Mouse (Mus musculus) intestine, postnatal 0 days (tissue): ENCODE measurements around the gene B4galt5. TPM values are rescaled to one million over a fixed set of nuclear protein-coding genes. Genes with fewer than 3 reads are reported as not detected.

Source experiments
- ATAC-seq: fragments of 200-750 bp; cut with Nextera tagmentation; 2 replicates; pipeline ENCODE4 v1.8.0; 2017; ENCODE audit warnings: mild to moderate bottlenecking, moderate TSS enrichment, moderate library complexity
- H3K27ac ChIP-seq: fragments of 300-500 bp; sonication (generic); 2 replicates; pipeline ENCODE4 v1.5.1; 2014; ENCODE audit warnings: mild to moderate bottlenecking, low read depth, low read length, moderate library complexity
- H3K27me3 ChIP-seq: fragments of 300-500 bp; sonication (generic); replicated peaks from 2 replicates; pipeline ENCODE4 v1.6.1; 2014; ENCODE audit warnings: low read length, mixed read lengths; ENCODE audit not compliant: control insufficient read depth, insufficient read depth
- H3K36me3 ChIP-seq: fragments of 300-500 bp; sonication (generic); 2 replicates; pipeline ENCODE4 v1.6.1; 2014; ENCODE audit warnings: mild to moderate bottlenecking, moderate library complexity; ENCODE audit not compliant: control insufficient read depth, insufficient read depth
- H3K4me1 ChIP-seq: fragments of 300-500 bp; sonication (generic); replicated peaks from 2 replicates; pipeline ENCODE4 v1.6.1; 2014; ENCODE audit warnings: antibody characterized with exemption, low read length, mixed read lengths; ENCODE audit not compliant: control insufficient read depth, insufficient read depth
- H3K4me2 ChIP-seq: fragments of 300-500 bp; sonication (generic); replicated peaks from 2 replicates; pipeline ENCODE4 v1.6.1; 2014; ENCODE audit warnings: low read depth, mild to moderate bottlenecking, moderate library complexity
- H3K4me3 ChIP-seq: fragments of 300-500 bp; sonication (generic); 2 replicates; pipeline ENCODE4 v1.5.1; 2014; ENCODE audit warnings: low read depth, low read length
- H3K9ac ChIP-seq: fragments of 300-500 bp; sonication (generic); 2 replicates; pipeline ENCODE4 v1.6.1; 2014; ENCODE audit warnings: mild to moderate bottlenecking, low read depth, low read length
- H3K9me3 ChIP-seq: fragments of 300-500 bp; sonication (generic); 2 replicates; pipeline ENCODE4 v1.6.1; 2016; ENCODE audit warnings: mixed run types; ENCODE audit not compliant: control insufficient read depth
- CTCF ChIP-seq: sonication (generic); IDR thresholded peaks from 2 replicates; pipeline ENCODE4 v1.5.1; 2016; ENCODE audit warnings: low read depth, mild to moderate bottlenecking, control low read depth, antibody characterized with exemption, moderate library complexity
- WGBS: fragments of 180-500 bp; shearing (Covaris S2); extraction: QIAGEN DNeasy Blood & Tissue Kit; methylation state at CpG from one replicate; pipeline ENCODE4 v1.1.7; 2014; 5-methylcytosine and 5-hydroxymethylcytosine counted together
- polyA plus RNA-seq: library from polyadenylated mRNA; unstranded; fragments of >200 nt; fragmentation: Nextera tagmentation; extraction: Ambion mirVana; gene quantifications from 2 replicates; pipeline ENCODE4 v1.2.1, GENCODE M21; 2015

Gene B4galt5
- polyA plus RNA-seq, 1 experiment from 2014 or later: 26.6 TPM

DNA sequence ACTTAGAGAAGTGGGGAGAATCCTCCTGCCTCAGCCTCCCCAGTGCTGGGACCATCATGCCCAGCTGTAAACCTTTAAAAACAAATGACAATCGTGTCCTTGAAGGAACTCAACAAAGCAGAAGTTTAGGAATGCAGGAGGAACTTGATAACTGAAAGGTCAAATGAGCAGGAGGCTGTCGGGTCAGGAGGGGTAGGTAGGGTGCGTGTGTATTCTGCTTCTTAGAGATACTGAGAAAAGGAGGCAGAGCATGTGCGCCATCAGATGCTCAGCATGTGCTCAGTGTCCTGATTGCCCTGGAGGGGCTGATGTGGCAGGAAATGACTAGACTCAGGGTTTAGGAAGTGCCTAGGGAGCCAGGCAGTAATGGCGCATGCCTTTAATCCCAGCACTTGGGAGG is 95.5 kb downstream of the B4galt5 start:
- Histone ChIP-seq H3K9me3 (no peaks in the 10 kb centered on the region), H3K27me3 (no peaks in the 10 kb centered on the region), H3K36me3 (no peaks in the 10 kb centered on the region), H3K4me3 (no peak overlapping the region), H3K27ac (no peak overlapping the region), H3K4me1 (peaks cover 3% of the 10 kb centered on the region; the same call in 1 of the 2 replicates), H3K9ac (no peak overlapping the region), H3K4me2 (no peak overlapping the region)
- no peak for TF ChIP-seq CTCF
- no peak for ATAC-seq
- WGBS: 75% methylated on average over 5 of the region's 5 CpGs

DNA sequence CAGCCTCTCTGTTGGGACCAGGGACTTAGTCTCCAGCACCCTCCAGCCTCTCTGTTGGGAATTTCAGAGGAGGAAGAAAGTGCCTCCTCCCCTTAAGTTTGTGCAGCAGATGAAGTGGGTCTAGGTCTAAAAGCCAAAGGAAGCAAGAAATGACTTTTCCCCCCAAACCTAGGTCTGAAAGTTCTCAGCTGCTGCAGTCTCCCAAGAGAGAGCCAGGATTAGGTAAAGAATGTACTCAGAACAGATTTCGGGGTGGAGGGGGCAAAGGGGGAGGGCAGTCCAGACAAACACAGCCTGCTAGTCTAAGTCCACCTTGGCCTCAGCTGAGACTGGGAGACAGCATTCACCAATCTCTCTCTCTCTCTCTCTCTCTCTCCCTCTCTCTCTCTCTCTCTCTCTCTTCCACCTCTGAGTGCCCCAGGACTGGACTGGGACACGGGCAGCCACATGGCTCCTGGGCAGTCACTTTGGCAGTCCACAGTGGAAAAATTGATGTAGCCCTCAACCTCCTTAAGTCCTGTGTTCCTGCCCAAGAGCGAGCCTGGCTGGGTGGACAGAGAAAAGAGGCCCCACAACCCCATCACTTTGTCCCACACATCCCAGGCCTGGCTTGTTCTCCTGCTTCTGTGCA is 96.8 kb downstream of the B4galt5 start:
- no peaks in the 10 kb centered on the region for H3K27me3 ChIP-seq
- no peaks in the 10 kb centered on the region for H3K36me3 ChIP-seq
- no peak overlapping the region for H3K27ac ChIP-seq
- no peak overlapping the region for H3K4me3 ChIP-seq
- H3K4me2 ChIP-seq: no peak overlapping the region
- no peak for ATAC-seq
- no peaks in the 10 kb centered on the region for H3K9me3 ChIP-seq
- 0 out of 2 replicates have a peak, but pooled peaks cover 3% of the 10 kb centered on the region for H3K4me1 ChIP-seq
- TF ChIP-seq CTCF: no peak
- 35% methylated on average over 3 of the region's 3 CpGs for WGBS
- H3K9ac ChIP-seq: no peak overlapping the region

DNA sequence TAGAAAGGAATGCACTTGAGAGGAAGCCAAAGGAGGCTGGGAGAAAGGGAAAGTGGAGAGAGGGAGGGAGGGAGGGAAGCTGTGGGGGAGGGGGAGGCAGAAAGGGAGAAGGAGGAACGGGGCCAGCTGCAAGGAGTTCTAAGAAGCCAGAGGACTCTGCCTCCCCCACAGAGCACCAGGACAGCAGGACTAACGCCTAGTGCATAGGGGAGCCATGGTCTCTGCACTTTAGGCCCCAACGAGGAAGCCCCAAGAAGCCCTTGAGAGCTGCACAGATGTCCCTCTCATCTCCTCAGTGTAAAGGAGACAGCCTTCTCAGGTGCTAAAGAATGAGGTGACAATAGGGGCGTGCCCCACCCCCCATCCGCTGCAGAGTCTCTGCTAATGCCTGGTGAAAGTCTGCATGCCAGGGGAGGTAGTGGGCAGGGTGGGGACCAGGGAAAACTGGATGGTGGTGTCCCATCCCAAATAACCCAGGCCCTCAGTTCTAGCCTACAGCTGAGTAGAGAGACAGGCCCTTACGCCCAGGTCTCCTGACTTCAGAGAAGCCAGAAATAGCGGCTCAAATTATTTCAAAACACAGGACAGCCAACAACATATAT is 98.1 kb downstream of the B4galt5 start:
- H3K9me3 ChIP-seq: no peaks in the 10 kb centered on the region
- 0 out of 2 replicates have a peak, but pooled peaks cover 3% of the 10 kb centered on the region for H3K4me1 ChIP-seq
- H3K4me3 ChIP-seq: no peak overlapping the region
- no peak overlapping the region for H3K9ac ChIP-seq
- H3K27me3 ChIP-seq: no peaks in the 10 kb centered on the region
- 27% methylated on average over 7 of the region's 7 CpGs for WGBS
- TF ChIP-seq CTCF: no peak
- no peak overlapping the region for H3K27ac ChIP-seq
- H3K4me2 ChIP-seq: peak overlapping the region; percentile 24; the same call in 1 of the 2 replicates
- H3K36me3 ChIP-seq: no peaks in the 10 kb centered on the region
- ATAC-seq: no peak

DNA sequence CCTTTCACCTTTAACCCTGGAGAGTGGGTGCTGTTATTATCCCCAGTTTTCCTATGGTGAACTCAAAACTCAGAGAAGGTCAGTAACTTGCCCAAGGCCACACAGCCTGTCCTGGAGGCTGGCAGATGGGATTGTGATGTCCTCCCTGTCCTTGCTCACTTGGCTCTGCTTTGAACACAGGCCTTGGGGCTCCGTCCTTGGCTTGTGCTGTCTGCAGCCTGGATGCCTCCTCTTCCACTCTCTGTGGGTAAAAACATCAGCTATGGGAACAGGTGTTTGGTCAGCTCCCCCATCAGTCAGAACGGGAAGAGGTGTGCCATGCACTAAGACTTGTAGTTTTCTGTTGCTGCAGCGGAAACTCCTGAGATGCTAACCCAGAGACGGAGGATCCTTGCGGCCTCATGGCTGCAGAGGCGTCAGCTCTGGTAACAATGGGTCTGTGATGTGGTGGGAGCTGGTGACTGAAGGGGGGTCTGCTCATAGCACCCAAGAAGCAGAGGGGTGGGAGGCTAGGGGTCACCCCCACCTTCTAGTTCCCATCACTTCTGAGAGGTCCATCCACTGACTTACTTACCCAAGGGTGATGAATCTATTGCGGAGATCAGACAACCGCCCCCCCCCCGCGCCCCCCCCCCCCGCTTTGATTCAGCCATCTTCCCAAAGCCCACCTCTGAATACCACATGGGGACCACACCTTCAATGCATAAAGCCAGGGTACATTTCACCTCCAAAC is 98.8 kb downstream of the B4galt5 start:
- no peak for ATAC-seq
- H3K4me2 ChIP-seq: peak overlapping the region; percentile 24; the same call in 1 of the 2 replicates
- no peaks in the 10 kb centered on the region for H3K27me3 ChIP-seq
- no peak for TF ChIP-seq CTCF
- 58% methylated on average over 8 of the region's 11 CpGs for WGBS
- no peaks in the 10 kb centered on the region for H3K9me3 ChIP-seq
- H3K36me3 ChIP-seq: no peaks in the 10 kb centered on the region
- H3K27ac ChIP-seq: no peak overlapping the region
- H3K9ac ChIP-seq: no peak overlapping the region
- H3K4me3 ChIP-seq: no peak overlapping the region
- H3K4me1 ChIP-seq: 0 out of 2 replicates have a peak, but pooled peaks cover 3% of the 10 kb centered on the region

DNA sequence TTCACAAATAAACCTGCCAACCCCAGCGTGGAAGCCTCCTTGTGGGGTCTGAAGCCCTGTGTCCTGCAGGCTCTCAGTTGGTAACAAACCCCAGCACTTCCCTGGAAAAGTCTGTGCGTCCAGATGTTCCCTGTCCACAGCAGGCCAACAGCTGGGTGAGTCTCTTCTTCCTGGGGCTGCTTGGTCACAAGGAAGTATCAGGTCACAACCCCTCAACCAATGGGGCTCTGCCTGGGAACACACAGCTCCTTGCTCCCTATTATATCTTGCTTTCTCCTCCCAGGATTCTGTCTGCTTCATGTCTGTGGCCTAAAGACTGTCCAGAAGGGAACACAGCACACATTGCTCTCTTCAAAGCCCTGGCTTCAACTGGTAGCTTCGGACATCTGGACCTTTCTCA is 99.4 kb downstream of the B4galt5 start:
- Histone ChIP-seq H3K36me3 (no peaks in the 10 kb centered on the region), H3K9ac (no peak overlapping the region), H3K9me3 (no peaks in the 10 kb centered on the region), H3K27me3 (no peaks in the 10 kb centered on the region), H3K4me2 (no peak overlapping the region), H3K4me3 (no peak overlapping the region), H3K4me1 (0 out of 2 replicates have a peak, but pooled peaks cover 3% of the 10 kb centered on the region), H3K27ac (no peak overlapping the region)
- whole genome bisulfite sequencing: 65% methylated on average over 3 of the region's 3 CpGs
- TF ChIP-seq CTCF: no peak
- no peak for ATAC-seq

Other genes starting within 250 kb of the B4galt5 start
- 1.1 and 1.6 TPM in 2 replicates for gene Kcnb1, start 159.0 kb downstream of the B4galt5 start, polyA plus RNA-seq
- 8.9 and 9.5 TPM in 2 replicates for gene Ptgis, start 108.6 kb downstream of the B4galt5 start, polyA plus RNA-seq
- gene Slc9a8, start 72.5 kb upstream of the B4galt5 start, polyA plus RNA-seq: 14.9 and 15.7 TPM in 2 replicates
- 62.2 and 64.8 TPM in 2 replicates for gene Rnf114, start 143.5 kb upstream of the B4galt5 start, polyA plus RNA-seq
- gene Spata2, start 143.7 kb upstream of the B4galt5 start, polyA plus RNA-seq: 11.5 and 13.5 TPM in 2 replicates
- gene Snai1, start 189.0 kb upstream of the B4galt5 start, polyA plus RNA-seq: 5.4 and 8.0 TPM in 2 replicates